In genomic region chr7:28586663-28587411, GRCm38 (mm10) we compare ENCODE assay signal across 8 mouse cellular contexts. TPM values are rescaled to one million over a fixed set of nuclear protein-coding genes. Genes with fewer than 3 reads are reported as not detected.
DNase-seq lines count a peak whose midpoint lies in the region; ATAC-seq and TF ChIP-seq lines count a peak whose summit lies in the region.

No protein-coding gene starts in this region.

- no peak overlapping the region for H3K4me3 ChIP-seq in limb, embryonic 14.5 days (replicated peaks; ENCODE audit: low read length)

- H3K27ac ChIP-seq in limb, embryonic 14.5 days (replicated peaks; ENCODE audit: low read depth, low read length): peak overlapping the region; percentile 48; the same call in 1 of the 2 replicates

- H3K4me2 ChIP-seq in limb, embryonic 14.5 days (replicated peaks; ENCODE audit: low read depth, low read length, severe bottlenecking): no peak overlapping the region

- TF ChIP-seq POLR2A in limb, embryonic 14.5 days (IDR thresholded peaks at IDR 0.05; ENCODE audit: borderline replicate concordance, extremely low read depth, insufficient read depth, insufficient read length): no peak

- 44% methylated on average over 6 of the region's 6 CpGs for WGBS in limb, embryonic 14.5 days

- ATAC-seq in granulocyte monocyte progenitor cell, adult 5-6 weeks (replicated peaks; ENCODE audit: poor library complexity, severe bottlenecking): peak; percentile 36; the same call in 1 of the 2 replicates
- no peak for ATAC-seq in limb, embryonic 14.5 days (ENCODE audit: low FRiP score, low read depth)
- ATAC-seq in frontal cortex, adult (ENCODE audit: low TSS enrichment): no peak
- no peak for ATAC-seq in erythroblast, adult 5-6 weeks (replicated peaks; ENCODE audit: low FRiP score, poor library complexity, severe bottlenecking)

- H3K9me3 ChIP-seq in limb, embryonic 14.5 days (ENCODE audit: control insufficient read depth, low read length): no peaks in the 10 kb centered on the region

- no peaks in the 10 kb centered on the region for H3K36me3 ChIP-seq in limb, embryonic 14.5 days (ENCODE audit: control insufficient read depth, insufficient read depth, low read length)

- H3K9ac ChIP-seq in limb, embryonic 14.5 days (ENCODE audit: low read depth, low read length, severe bottlenecking): peak overlapping the region; percentile 1

- H3K4me1 ChIP-seq in limb, embryonic 14.5 days (ENCODE audit: control insufficient read depth, insufficient read depth, low read length): peaks cover 30% of the 10 kb centered on the region

- no peaks in the 10 kb centered on the region for H3K27me3 ChIP-seq in limb, embryonic 14.5 days (ENCODE audit: control insufficient read depth, insufficient read depth, low read length)

- peak; percentile 48 for DNase-seq in gastrocnemius, postnatal 10 days
- DNase-seq in gastrocnemius, adult 18-20 months (ENCODE audit: low spot score): no peak
- DNase-seq in MN1 (ENCODE audit: low spot score): peak; percentile 73
- DNase-seq in limb, embryonic 14.5 days (ENCODE audit: low spot score): peak; percentile 26
- no peak for DNase-seq in thymus, adult 18-20 months

RNA-seq across cellular contexts. Expression of gene Samd4b, which starts 11.1 kb away (rescaled TPM):
- total RNA-seq in gastrocnemius, postnatal 10 days (2021): 10 to 100 TPM; 24.7 to 27.5 TPM
- total RNA-seq in gastrocnemius, adult 18-20 months (2021): 10 to 100 TPM; 13.8 to 15.2 TPM
- total RNA-seq in granulocyte monocyte progenitor cell, adult 5-6 weeks (2014; fragmentation: Nextera tagmentation): 17.5 and 25.0 TPM in 2 replicates
- total RNA-seq in granulocyte monocyte progenitor cell, adult 5-6 weeks (2017): 3.4 and 3.9 TPM in 2 replicates
- 82.0 and 129 TPM in 2 replicates for polyA plus RNA-seq in limb, embryonic 14.5 days (2012; rRNA removed)
- polyA plus RNA-seq in limb, embryonic 14.5 days (2014; fragmentation: Nextera tagmentation; extraction: Ambion mirVana): 33.0 and 35.1 TPM in 2 replicates
- 7.3 and 11.9 TPM in 2 replicates for total RNA-seq in erythroblast, adult 5-6 weeks (2015; ENCODE audit: low replicate concordance)
- 3.1 and 4.8 TPM in 2 replicates for total RNA-seq in erythroblast, adult 5-6 weeks (2017; ENCODE audit: low replicate concordance)

RNA-seq across cellular contexts. Expression of gene Pak4, which starts 11.1 kb away (rescaled TPM):
- total RNA-seq in gastrocnemius, postnatal 10 days (2021): 1 to 10 TPM; 5.5 to 7.0 TPM
- 1 to 10 TPM; 2.2 to 3.8 TPM for total RNA-seq in gastrocnemius, adult 18-20 months (2021)
- total RNA-seq in granulocyte monocyte progenitor cell, adult 5-6 weeks (2014; fragmentation: Nextera tagmentation): 3.2 and 3.7 TPM in 2 replicates
- total RNA-seq in granulocyte monocyte progenitor cell, adult 5-6 weeks (2017): 3.4 and 6.4 TPM in 2 replicates
- 27.6 and 29.6 TPM in 2 replicates for polyA plus RNA-seq in limb, embryonic 14.5 days (2012; rRNA removed)
- 21.3 and 26.3 TPM in 2 replicates for polyA plus RNA-seq in limb, embryonic 14.5 days (2014; fragmentation: Nextera tagmentation; extraction: Ambion mirVana)
- 3.1 and 3.5 TPM in 2 replicates for total RNA-seq in erythroblast, adult 5-6 weeks (2015; ENCODE audit: low replicate concordance)
- 2.0 and 6.4 TPM in 2 replicates for total RNA-seq in erythroblast, adult 5-6 weeks (2017; ENCODE audit: low replicate concordance)

RNA-seq across cellular contexts. Expression of gene Nccrp1, which starts 39.8 kb away (rescaled TPM):
- not detected for total RNA-seq in gastrocnemius, postnatal 10 days (2021)
- total RNA-seq in gastrocnemius, adult 18-20 months (2021): not detected
- not detected in 2 replicates for total RNA-seq in granulocyte monocyte progenitor cell, adult 5-6 weeks (2014; fragmentation: Nextera tagmentation)
- not detected in 2 replicates for total RNA-seq in granulocyte monocyte progenitor cell, adult 5-6 weeks (2017)
- polyA plus RNA-seq in limb, embryonic 14.5 days (2012; rRNA removed): not detected in 2 replicates
- not detected in 2 replicates for polyA plus RNA-seq in limb, embryonic 14.5 days (2014; fragmentation: Nextera tagmentation; extraction: Ambion mirVana)
- 0.84 TPM in 1 of 2 replicates, not detected in the other for total RNA-seq in erythroblast, adult 5-6 weeks (2015; ENCODE audit: low replicate concordance)
- total RNA-seq in erythroblast, adult 5-6 weeks (2017; ENCODE audit: low replicate concordance): not detected in 2 replicates

RNA-seq across cellular contexts. Expression of gene Acp7, which starts 44.3 kb away (rescaled TPM):
- total RNA-seq in gastrocnemius, postnatal 10 days (2021): not detected
- total RNA-seq in gastrocnemius, adult 18-20 months (2021): not detected
- total RNA-seq in granulocyte monocyte progenitor cell, adult 5-6 weeks (2014; fragmentation: Nextera tagmentation): not detected in 2 replicates
- total RNA-seq in granulocyte monocyte progenitor cell, adult 5-6 weeks (2017): not detected in 2 replicates
- polyA plus RNA-seq in limb, embryonic 14.5 days (2012; rRNA removed): 0.08 and 0.54 TPM in 2 replicates
- 0.10 TPM in 1 of 2 replicates, not detected in the other for polyA plus RNA-seq in limb, embryonic 14.5 days (2014; fragmentation: Nextera tagmentation; extraction: Ambion mirVana)
- not detected in 2 replicates for total RNA-seq in erythroblast, adult 5-6 weeks (2015; ENCODE audit: low replicate concordance)
- total RNA-seq in erythroblast, adult 5-6 weeks (2017; ENCODE audit: low replicate concordance): not detected in 2 replicates

RNA-seq across cellular contexts. Expression of gene Sycn, which starts 46.2 kb away (rescaled TPM):
- total RNA-seq in gastrocnemius, postnatal 10 days (2021): not detected
- not detected for total RNA-seq in gastrocnemius, adult 18-20 months (2021)
- not detected in 2 replicates for total RNA-seq in granulocyte monocyte progenitor cell, adult 5-6 weeks (2014; fragmentation: Nextera tagmentation)
- total RNA-seq in granulocyte monocyte progenitor cell, adult 5-6 weeks (2017): not detected in 2 replicates
- 0.14 and 0.85 TPM in 2 replicates for polyA plus RNA-seq in limb, embryonic 14.5 days (2012; rRNA removed)
- not detected in 2 replicates for polyA plus RNA-seq in limb, embryonic 14.5 days (2014; fragmentation: Nextera tagmentation; extraction: Ambion mirVana)
- total RNA-seq in erythroblast, adult 5-6 weeks (2015; ENCODE audit: low replicate concordance): not detected in 2 replicates
- total RNA-seq in erythroblast, adult 5-6 weeks (2017; ENCODE audit: low replicate concordance): not detected in 2 replicates

Comparison
In these comparisons a context has a peak if more than half of its experiments do, and no peak if none do; other contexts are left out.
1. DNase-seq: peak in gastrocnemius, postnatal 10 days (single experiment), MN1 (single experiment) and limb, embryonic 14.5 days (single experiment); none in gastrocnemius, adult 18-20 months (single experiment) and thymus, adult 18-20 months (0 of 2).